ENCODE assay signal across 9 mouse cellular contexts in genomic region chr14:31133023-31133665, GRCm38 (mm10). TPM values are rescaled to one million over a fixed set of nuclear protein-coding genes. Genes with fewer than 3 reads are reported as not detected.
DNase-seq lines count a peak whose midpoint lies in the region; ATAC-seq and TF ChIP-seq lines count a peak whose summit lies in the region.
"Had no signal": no experiment of that assay in that cellular context is flagged by ENCODE, and none has a peak within 500 bp of the region (broad histone marks: within the 10 kb centered on the region; RNA-seq: fewer than 3 reads in every experiment).

No protein-coding gene starts in this region.

- H3K4me1 ChIP-seq in heart, embryonic 13.5 days: peaks cover 55% of the 10 kb centered on the region
- H3K4me1 ChIP-seq in forebrain, embryonic 12.5 days: peaks cover 33% of the 10 kb centered on the region
- H3K4me1 ChIP-seq in limb, embryonic 14.5 days (ENCODE audit: control insufficient read depth, insufficient read depth, low read length): peaks cover 36% of the 10 kb centered on the region
- H3K4me1 ChIP-seq in midbrain, embryonic 15.5 days: peaks cover 47% of the 10 kb centered on the region

- WGBS in heart, embryonic 13.5 days: 59% methylated on average over 11 of the region's 11 CpGs
- 82% methylated on average over 11 of the region's 11 CpGs for WGBS in forebrain, embryonic 12.5 days
- WGBS in limb, embryonic 14.5 days: 49% methylated on average over 11 of the region's 11 CpGs
- 74% methylated on average over 11 of the region's 11 CpGs for WGBS in midbrain, embryonic 15.5 days

- no peak overlapping the region for H3K27ac ChIP-seq in heart, embryonic 13.5 days (replicated peaks)
- peak overlapping the region; percentile 46; the same call in 1 of the 2 replicates for H3K27ac ChIP-seq in forebrain, embryonic 12.5 days
- H3K27ac ChIP-seq in limb, embryonic 14.5 days (replicated peaks; ENCODE audit: low read depth, low read length): peak overlapping the region; percentile 11; the same call in 1 of the 2 replicates
- no peak overlapping the region for H3K27ac ChIP-seq in midbrain, embryonic 15.5 days

- no peaks in the 10 kb centered on the region for H3K27me3 ChIP-seq in heart, embryonic 13.5 days (replicated peaks)
- H3K27me3 ChIP-seq in forebrain, embryonic 12.5 days: no peaks in the 10 kb centered on the region
- H3K27me3 ChIP-seq in limb, embryonic 14.5 days (ENCODE audit: control insufficient read depth, insufficient read depth, low read length): no peaks in the 10 kb centered on the region
- H3K27me3 ChIP-seq in midbrain, embryonic 15.5 days (replicated peaks): no peaks in the 10 kb centered on the region

- no peak for ATAC-seq in heart, embryonic 13.5 days (ENCODE audit: extremely low read depth, insufficient number of reproducible peaks, low FRiP score, low TSS enrichment)
- no peak for ATAC-seq in forebrain, embryonic 12.5 days (ENCODE audit: low FRiP score)
- ATAC-seq in limb, embryonic 14.5 days (ENCODE audit: low FRiP score, low read depth): no peak
- ATAC-seq in midbrain, embryonic 15.5 days (replicated peaks): no peak

- DNase-seq in heart, adult 8-10 months (ENCODE audit: low spot score): no peak
- DNase-seq in limb, embryonic 14.5 days (ENCODE audit: low spot score): peak; percentile 65
- DNase-seq in cerebellum, postnatal 36 days: no peak
- no peak for DNase-seq in adrenal gland, adult (ENCODE audit: inconsistent age in 2 of 2, low spot score in 1 of 2)
- no peak for DNase-seq in cerebellum, adult 9-10 months

- H3K4me2 ChIP-seq in heart, embryonic 13.5 days: peak overlapping the region; percentile 85
- H3K4me2 ChIP-seq in forebrain, embryonic 12.5 days: peak overlapping the region; percentile 87
- H3K4me2 ChIP-seq in limb, embryonic 14.5 days (replicated peaks; ENCODE audit: low read depth, low read length, severe bottlenecking): peak overlapping the region; percentile 86
- H3K4me2 ChIP-seq in midbrain, embryonic 15.5 days: peak overlapping the region; percentile 61

- H3K9me3 ChIP-seq in heart, embryonic 13.5 days: no peaks in the 10 kb centered on the region
- H3K9me3 ChIP-seq in forebrain, embryonic 12.5 days: no peaks in the 10 kb centered on the region
- H3K9me3 ChIP-seq in limb, embryonic 14.5 days (ENCODE audit: control insufficient read depth, low read length): no peaks in the 10 kb centered on the region
- H3K9me3 ChIP-seq in midbrain, embryonic 15.5 days: no peaks in the 10 kb centered on the region

- peak overlapping the region; percentile 97 for H3K9ac ChIP-seq in heart, embryonic 13.5 days
- peak overlapping the region; percentile 93 for H3K9ac ChIP-seq in forebrain, embryonic 12.5 days
- H3K9ac ChIP-seq in limb, embryonic 14.5 days (ENCODE audit: low read depth, low read length, severe bottlenecking): 0 out of 2 replicates have a peak overlapping the region, but pooled peaks have one; percentile 31
- H3K9ac ChIP-seq in midbrain, embryonic 15.5 days: no peak overlapping the region; the same call in 1 of the 2 replicates

- H3K36me3 ChIP-seq in heart, embryonic 13.5 days: peaks cover 49% of the 10 kb centered on the region
- peaks cover 42% of the 10 kb centered on the region for H3K36me3 ChIP-seq in forebrain, embryonic 12.5 days (replicated peaks)
- peaks cover 42% of the 10 kb centered on the region for H3K36me3 ChIP-seq in limb, embryonic 14.5 days (ENCODE audit: control insufficient read depth, insufficient read depth, low read length)
- no peaks in the 10 kb centered on the region; the same call in 1 of the 2 replicates for H3K36me3 ChIP-seq in midbrain, embryonic 15.5 days (replicated peaks)

- no peak for TF ChIP-seq POLR2A in limb, embryonic 14.5 days (IDR thresholded peaks at IDR 0.05; ENCODE audit: borderline replicate concordance, extremely low read depth, insufficient read depth, insufficient read length)

- H3K4me3 ChIP-seq in heart, embryonic 13.5 days: peak overlapping the region; percentile 10; the same call in 1 of the 2 replicates
- no peak overlapping the region for H3K4me3 ChIP-seq in forebrain, embryonic 12.5 days (replicated peaks)
- H3K4me3 ChIP-seq in limb, embryonic 14.5 days (replicated peaks; ENCODE audit: low read length): peak overlapping the region; percentile 91
- H3K4me3 ChIP-seq in midbrain, embryonic 15.5 days: no peak overlapping the region

RNA-seq across cellular contexts. Expression of gene Nt5dc2, which starts 2.3 kb away (rescaled TPM):
- polyA plus RNA-seq in heart, embryonic 13.5 days (2015; fragmentation: Nextera tagmentation; extraction: Ambion mirVana): 300 and 318 TPM in 2 replicates
- total RNA-seq in heart, adult 8-10 months (2022): 10 to 100 TPM; 20.2 to 21.7 (median 21.0) TPM
- polyA plus RNA-seq in forebrain, embryonic 12.5 days (2016; fragmentation: Nextera tagmentation; extraction: Ambion mirVana): 406 and 410 TPM in 2 replicates
- polyA plus RNA-seq in limb, embryonic 14.5 days (2012; rRNA removed): 357 and 464 TPM in 2 replicates
- polyA plus RNA-seq in limb, embryonic 14.5 days (2014; fragmentation: Nextera tagmentation; extraction: Ambion mirVana): 358 and 361 TPM in 2 replicates
- polyA plus RNA-seq in midbrain, embryonic 15.5 days (2015; fragmentation: Nextera tagmentation; extraction: Ambion mirVana): 247 and 295 TPM in 2 replicates

RNA-seq across cellular contexts. Expression of gene Smim4, which starts 4.4 kb away (rescaled TPM):
- 78.4 and 81.9 TPM in 2 replicates for polyA plus RNA-seq in heart, embryonic 13.5 days (2015; fragmentation: Nextera tagmentation; extraction: Ambion mirVana)
- 10 to 100 TPM; 63.7 to 95.7 (median 81.8) TPM for total RNA-seq in heart, adult 8-10 months (2022)
- 54.6 and 67.9 TPM in 2 replicates for polyA plus RNA-seq in forebrain, embryonic 12.5 days (2016; fragmentation: Nextera tagmentation; extraction: Ambion mirVana)
- polyA plus RNA-seq in limb, embryonic 14.5 days (2012; rRNA removed): 28.2 and 37.4 TPM in 2 replicates
- polyA plus RNA-seq in limb, embryonic 14.5 days (2014; fragmentation: Nextera tagmentation; extraction: Ambion mirVana): 62.7 and 68.1 TPM in 2 replicates
- polyA plus RNA-seq in midbrain, embryonic 15.5 days (2015; fragmentation: Nextera tagmentation; extraction: Ambion mirVana): 51.1 and 51.3 TPM in 2 replicates

RNA-seq across cellular contexts. Expression of gene Stab1, which starts 35.3 kb away (rescaled TPM):
- polyA plus RNA-seq in heart, embryonic 13.5 days (2015; fragmentation: Nextera tagmentation; extraction: Ambion mirVana): 43.2 and 49.5 TPM in 2 replicates
- total RNA-seq in heart, adult 8-10 months (2022): 10 to 100 TPM; 50.1 to 64.3 (median 57.1) TPM
- polyA plus RNA-seq in forebrain, embryonic 12.5 days (2016; fragmentation: Nextera tagmentation; extraction: Ambion mirVana): 23.1 and 26.1 TPM in 2 replicates
- 68.5 and 81.8 TPM in 2 replicates for polyA plus RNA-seq in limb, embryonic 14.5 days (2012; rRNA removed)
- polyA plus RNA-seq in limb, embryonic 14.5 days (2014; fragmentation: Nextera tagmentation; extraction: Ambion mirVana): 59.5 and 64.4 TPM in 2 replicates
- polyA plus RNA-seq in midbrain, embryonic 15.5 days (2015; fragmentation: Nextera tagmentation; extraction: Ambion mirVana): 22.8 TPM in 2 replicates
- total RNA-seq: common myeloid progenitor, adult 5-6 weeks had no signal

Comparison
In these comparisons a context has a peak if more than half of its experiments do, and no peak if none do; other contexts are left out.
1. H3K27ac ChIP-seq: peak in forebrain, embryonic 12.5 days (single experiment) and limb, embryonic 14.5 days (single experiment); none in heart, embryonic 13.5 days (single experiment) and midbrain, embryonic 15.5 days (single experiment).
2. H3K4me3 ChIP-seq: peak in heart, embryonic 13.5 days (single experiment) and limb, embryonic 14.5 days (single experiment); none in forebrain, embryonic 12.5 days (single experiment) and midbrain, embryonic 15.5 days (single experiment).
3. Peak in every context shown above with its lines, with median percentiles within 50 percentile points of each other: H3K4me2 ChIP-seq.